Mouse (Mus musculus) midbrain, embryonic 14.5 days (tissue): ENCODE measurements around the gene Pth2. TPM values are rescaled to one million over a fixed set of nuclear protein-coding genes. Genes with fewer than 3 reads are reported as not detected.
"Not testable (repeated sequence)": the region's sequence is repeated elsewhere in the genome, so short reads cannot be mapped to it uniquely, and the experiment has no call there.

Experiments
- ATAC-seq: fragments of 200-750 bp; cut with Nextera tagmentation; 2 replicates; pipeline ENCODE4 v1.8.0; 2017; ENCODE audit warnings: moderate number of reproducible peaks, moderate library complexity; ENCODE audit not compliant: low FRiP score, low TSS enrichment
- DNase-seq: peaks from one replicate; pipeline ENCODE4 v3.0.0-alpha.2; 2015
- H3K27ac ChIP-seq: fragments of 300-500 bp; sonication (generic); replicated peaks from 2 replicates; pipeline ENCODE4 v1.5.1; 2014; ENCODE audit warnings: mild to moderate bottlenecking, low read depth, low read length, moderate library complexity
- H3K27me3 ChIP-seq: fragments of 300-500 bp; sonication (generic); 2 replicates; pipeline ENCODE4 v1.6.1; 2014; ENCODE audit warnings: low read length, control low read depth, mixed read lengths; ENCODE audit not compliant: control insufficient read depth, insufficient read depth
- H3K36me3 ChIP-seq: fragments of 300-500 bp; sonication (generic); 2 replicates; pipeline ENCODE4 v1.6.1; 2014; ENCODE audit warnings: low read length, control low read depth; ENCODE audit not compliant: control insufficient read depth, insufficient read depth
- H3K4me1 ChIP-seq: fragments of 300-500 bp; sonication (generic); 2 replicates; pipeline ENCODE4 v1.6.1; 2014; ENCODE audit warnings: mild to moderate bottlenecking, antibody characterized with exemption, low read length, control low read depth; ENCODE audit not compliant: control insufficient read depth, insufficient read depth
- H3K4me2 ChIP-seq: fragments of 300-500 bp; sonication (generic); 2 replicates; pipeline ENCODE4 v1.6.1; 2014; ENCODE audit warnings: mild to moderate bottlenecking, low read length, moderate library complexity
- H3K4me3 ChIP-seq: fragments of 300-500 bp; sonication (generic); replicated peaks from 2 replicates; pipeline ENCODE4 v1.5.1; 2014; ENCODE audit warnings: low read depth, low read length
- H3K9ac ChIP-seq: fragments of 300-500 bp; sonication (generic); replicated peaks from 2 replicates; pipeline ENCODE4 v1.6.1; 2014; ENCODE audit warnings: mild to moderate bottlenecking, low read length, moderate library complexity
- H3K9me3 ChIP-seq: fragments of 300-500 bp; sonication (generic); 2 replicates; pipeline ENCODE4 v1.6.1; 2016; ENCODE audit warnings: low read length, control low read depth, mixed read lengths; ENCODE audit not compliant: control insufficient read depth
- WGBS: fragments of 180-500 bp; shearing (Covaris S2); extraction: QIAGEN DNeasy Blood & Tissue Kit; methylation state at CpG from one replicate; pipeline ENCODE4 v1.1.7; 2014; 5-methylcytosine and 5-hydroxymethylcytosine counted together
- polyA plus RNA-seq: library from polyadenylated mRNA; unstranded; fragments of >200 nt; fragmentation: Nextera tagmentation; extraction: Ambion mirVana; gene quantifications from 2 replicates; pipeline ENCODE4 v1.2.1, GENCODE M21; 2014

Pth2 gene
- polyA plus RNA-seq, 1 experiment from 2014 or later = 0.68 TPM

DNA sequence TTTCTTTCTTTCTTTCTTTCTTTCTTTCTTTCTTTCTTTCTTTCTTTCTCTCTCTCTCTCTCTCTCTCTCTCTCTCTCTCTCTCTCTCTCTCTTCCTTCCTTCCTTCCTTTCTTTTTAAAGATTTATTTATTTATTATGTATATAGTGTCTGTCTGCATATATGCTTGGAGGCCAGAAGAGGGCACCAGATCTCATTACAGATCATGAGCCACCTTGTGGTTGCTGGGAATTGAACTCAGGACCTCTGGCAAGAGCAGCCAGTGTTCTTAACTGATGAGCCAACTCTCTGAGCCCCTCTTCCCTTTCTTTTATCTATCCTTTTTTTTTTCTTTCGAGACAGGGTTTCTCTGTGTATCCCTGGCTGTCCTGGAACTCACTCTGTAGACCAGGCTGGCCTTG, 7.0 kb upstream of the Pth2 start:
- not testable (repeated sequence) for H3K9me3 ChIP-seq, H3K4me1 ChIP-seq, H3K4me2 ChIP-seq, H3K36me3 ChIP-seq, H3K9ac ChIP-seq, H3K27ac ChIP-seq, H3K4me3 ChIP-seq, ATAC-seq, DNase-seq
- peaks cover 58% of the 10 kb centered on the region for H3K27me3 ChIP-seq
- WGBS = 68% methylated on average over 1 of the region's 1 CpGs

DNA sequence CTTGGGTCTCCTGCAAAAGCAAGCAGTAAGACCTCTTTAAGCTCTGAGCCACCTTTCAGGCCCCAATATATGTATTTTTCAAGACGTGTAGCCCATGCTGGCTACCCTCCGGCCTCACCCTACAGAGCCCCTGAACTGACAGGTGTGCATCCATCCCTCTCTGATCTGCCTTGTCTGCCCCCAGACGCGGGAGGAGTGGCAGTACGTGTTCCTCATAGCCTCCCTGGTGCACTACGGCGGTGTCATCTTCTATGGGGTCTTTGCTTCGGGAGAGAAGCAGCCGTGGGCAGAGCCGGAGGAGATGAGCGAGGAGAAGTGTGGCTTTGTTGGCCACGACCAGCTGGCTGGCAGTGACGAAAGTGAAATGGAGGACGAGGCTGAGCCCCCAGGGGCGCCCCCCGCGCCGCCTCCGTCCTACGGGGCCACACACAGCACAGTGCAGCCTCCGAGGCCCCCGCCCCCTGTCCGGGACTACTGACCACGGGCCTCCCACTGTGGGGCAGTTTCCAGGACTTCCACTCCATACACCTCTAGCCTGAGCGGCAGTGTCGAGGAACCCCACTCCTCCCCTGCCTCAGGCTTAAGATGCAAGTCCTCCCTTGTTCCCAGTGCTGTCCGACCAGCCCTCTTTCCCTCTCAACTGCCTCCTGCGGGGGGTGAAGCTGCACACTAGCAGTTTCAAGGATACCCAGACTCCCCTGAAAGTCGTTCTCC, 6.1 kb upstream of the Pth2 start:
- Histone ChIP-seq H3K4me1 (0 out of 2 replicates have a peak, but pooled peaks cover 3% of the 10 kb centered on the region), H3K4me3 (no peak overlapping the region; the same call in 1 of the 2 replicates), H3K27me3 (peaks cover 60% of the 10 kb centered on the region), H3K36me3 (no peaks in the 10 kb centered on the region), H3K4me2 (peak overlapping the region; percentile 10; the same call in 1 of the 2 replicates), H3K9me3 (no peaks in the 10 kb centered on the region), H3K9ac (no peak overlapping the region), H3K27ac (no peak overlapping the region)
- DNase-seq = peak; percentile 27
- 3% methylated on average over 28 of the region's 29 CpGs for WGBS
- ATAC-seq = no peak

DNA sequence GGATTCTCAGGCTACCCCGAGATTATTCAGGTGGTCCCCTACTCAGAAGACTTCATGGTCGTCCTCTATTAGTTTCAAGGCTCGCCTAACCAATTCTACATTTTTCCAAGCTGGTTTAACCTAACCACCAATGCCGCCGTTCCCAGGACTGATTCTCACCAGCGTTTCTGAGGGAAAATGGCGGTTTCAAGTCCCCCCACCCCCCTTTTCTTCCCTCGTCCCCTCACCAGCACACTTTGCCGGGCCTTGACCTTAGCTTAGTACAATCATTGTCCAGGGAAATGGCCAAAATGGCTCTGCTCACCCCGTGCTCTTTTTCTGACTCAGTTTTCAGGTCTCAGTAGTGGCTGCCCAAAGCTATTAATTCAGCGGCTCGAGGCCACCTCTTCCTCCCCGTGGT, 5.4 kb upstream of the Pth2 start:
- no peak overlapping the region for H3K4me2 ChIP-seq
- 0 out of 2 replicates have a peak, but pooled peaks cover 3% of the 10 kb centered on the region for H3K4me1 ChIP-seq
- ATAC-seq (no peak), DNase-seq (no peak)
- no peak overlapping the region for H3K4me3 ChIP-seq
- WGBS = 2% methylated on average over 13 of the region's 13 CpGs
- H3K27me3 ChIP-seq = peaks cover 67% of the 10 kb centered on the region
- no peaks in the 10 kb centered on the region for H3K36me3 ChIP-seq
- H3K9me3 ChIP-seq = no peaks in the 10 kb centered on the region
- no peak overlapping the region for H3K27ac ChIP-seq
- no peak overlapping the region for H3K9ac ChIP-seq

DNA sequence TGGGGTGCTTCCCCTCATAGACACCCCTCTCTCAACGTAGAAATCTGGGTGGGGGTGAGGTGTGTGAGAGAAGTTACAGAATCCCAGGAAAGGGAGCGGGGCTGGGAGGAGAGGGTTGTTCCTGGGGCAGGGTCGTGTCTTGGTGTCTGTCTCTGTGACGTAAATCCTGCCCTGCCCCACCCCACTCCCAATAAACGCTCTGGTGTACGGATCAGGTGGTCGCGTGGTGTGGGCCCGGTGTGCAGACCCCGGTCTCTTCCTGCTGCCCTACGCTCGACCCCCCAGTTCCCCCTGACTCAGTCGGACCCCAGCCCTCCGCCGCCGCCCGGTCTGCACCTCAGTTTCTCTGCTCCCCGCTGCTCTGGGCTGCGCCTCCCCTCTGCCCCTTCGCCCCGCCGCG, 4.9 kb upstream of the Pth2 start:
- Histone ChIP-seq H3K9ac (0 out of 2 replicates have a peak overlapping the region, but pooled peaks have one; percentile 21), H3K4me2 (peak overlapping the region; percentile 31), H3K4me1 (0 out of 2 replicates have a peak, but pooled peaks cover 3% of the 10 kb centered on the region), H3K36me3 (no peaks in the 10 kb centered on the region), H3K4me3 (peak overlapping the region; percentile 13; the same call in 1 of the 2 replicates), H3K9me3 (no peaks in the 10 kb centered on the region), H3K27ac (no peak overlapping the region), H3K27me3 (peaks cover 71% of the 10 kb centered on the region)
- ATAC-seq = no peak
- WGBS = 2% methylated on average over 23 of the region's 23 CpGs
- DNase-seq = no peak

DNA sequence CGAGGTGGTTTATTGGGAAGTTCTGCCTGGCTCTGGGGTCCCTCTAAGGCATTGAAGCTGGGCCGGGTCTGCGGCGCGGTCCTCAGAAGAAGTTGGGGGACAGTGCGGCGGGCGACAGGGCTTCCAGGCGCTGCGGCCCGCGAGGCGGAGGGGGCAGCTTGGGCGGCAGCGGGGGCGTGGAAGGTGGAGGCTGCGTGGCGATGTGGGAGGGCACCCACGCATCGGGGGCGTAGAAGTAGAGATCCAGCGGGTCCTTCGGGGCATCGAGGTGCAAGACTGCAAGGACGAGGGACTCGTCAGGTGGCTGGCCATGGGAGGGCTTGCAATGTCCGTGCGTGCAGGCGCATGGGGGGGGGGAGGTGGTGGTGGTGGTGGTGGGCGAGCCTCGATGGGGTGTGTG, 4.4 kb upstream of the Pth2 start:
- no peak for DNase-seq
- H3K27ac ChIP-seq = no peak overlapping the region
- peak overlapping the region; percentile 13; the same call in 1 of the 2 replicates for H3K4me3 ChIP-seq
- no peaks in the 10 kb centered on the region for H3K36me3 ChIP-seq
- 2% methylated on average over 31 of the region's 31 CpGs for WGBS
- H3K4me2 ChIP-seq = peak overlapping the region; percentile 31
- H3K4me1 ChIP-seq = 0 out of 2 replicates have a peak, but pooled peaks cover 4% of the 10 kb centered on the region
- H3K9ac ChIP-seq = 0 out of 2 replicates have a peak overlapping the region, but pooled peaks have one; percentile 21
- no peaks in the 10 kb centered on the region for H3K9me3 ChIP-seq
- peaks cover 75% of the 10 kb centered on the region for H3K27me3 ChIP-seq
- ATAC-seq = no peak

DNA sequence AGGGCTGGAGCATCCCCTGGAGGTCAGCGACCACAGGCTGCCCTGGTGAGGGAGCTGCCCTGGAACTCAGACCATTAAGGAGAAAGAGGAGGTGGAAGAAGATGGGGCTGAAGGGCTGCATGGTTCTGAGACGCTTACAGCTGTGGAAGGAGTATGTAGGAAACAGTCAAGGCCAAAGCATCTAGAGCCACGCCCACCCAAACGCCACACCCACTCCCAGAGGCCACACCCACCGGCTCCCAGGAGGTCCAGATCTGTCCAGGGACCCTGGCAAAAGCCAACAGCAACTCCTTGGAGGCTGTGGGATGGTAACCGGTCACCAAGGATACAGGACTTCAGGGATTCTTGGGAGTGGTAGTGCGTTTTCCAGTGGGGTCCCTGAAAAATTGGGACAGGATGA, 2.2 kb upstream of the Pth2 start:
- DNase-seq (no peak), ATAC-seq (no peak)
- Histone ChIP-seq H3K9me3 (no peaks in the 10 kb centered on the region), H3K36me3 (no peaks in the 10 kb centered on the region), H3K9ac (no peak overlapping the region), H3K4me3 (no peak overlapping the region), H3K4me2 (no peak overlapping the region), H3K27ac (no peak overlapping the region), H3K4me1 (0 out of 2 replicates have a peak, but pooled peaks cover 8% of the 10 kb centered on the region), H3K27me3 (peaks cover 97% of the 10 kb centered on the region)
- 28% methylated on average over 7 of the region's 7 CpGs for WGBS

DNA sequence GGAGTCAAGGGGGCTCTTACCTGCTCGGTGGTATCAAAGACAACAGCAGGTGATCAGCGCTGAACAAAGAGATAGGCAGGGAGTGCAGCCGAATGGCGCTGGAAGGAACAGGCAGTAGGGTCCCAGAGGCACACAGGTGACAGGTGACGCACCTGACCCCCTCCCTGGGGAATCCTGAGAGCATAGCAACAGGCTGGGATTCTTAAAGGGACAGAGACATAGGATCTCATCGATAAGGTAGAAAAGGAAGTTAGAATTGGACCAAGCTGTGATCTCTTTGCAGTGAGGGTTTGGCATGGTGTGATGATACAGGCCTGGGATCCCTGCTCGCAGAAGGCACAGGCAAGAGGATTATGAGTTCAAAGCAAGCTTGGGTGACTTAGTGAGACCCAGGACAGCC, 1.3 kb upstream of the Pth2 start, which contains the start of gene Gfy:
Gfy (minus strand) TSS at position 101 of the 400 bp plus-strand sequence.
- Histone ChIP-seq H3K4me1 (0 out of 2 replicates have a peak, but pooled peaks cover 8% of the 10 kb centered on the region), H3K4me2 (no peak within 1 kb of the TSS), H3K36me3 (no peaks in the 10 kb centered on the region), H3K27ac (no peak within 1 kb of the TSS), H3K4me3 (no peak within 1 kb of the TSS), H3K9me3 (no peaks in the 10 kb centered on the region), H3K9ac (no peak within 1 kb of the TSS), H3K27me3 (peaks cover 99% of the 10 kb centered on the region)
- ATAC-seq (no peak), DNase-seq (no peak)
- WGBS = 26% methylated on average over 7 of the region's 7 CpGs

DNA sequence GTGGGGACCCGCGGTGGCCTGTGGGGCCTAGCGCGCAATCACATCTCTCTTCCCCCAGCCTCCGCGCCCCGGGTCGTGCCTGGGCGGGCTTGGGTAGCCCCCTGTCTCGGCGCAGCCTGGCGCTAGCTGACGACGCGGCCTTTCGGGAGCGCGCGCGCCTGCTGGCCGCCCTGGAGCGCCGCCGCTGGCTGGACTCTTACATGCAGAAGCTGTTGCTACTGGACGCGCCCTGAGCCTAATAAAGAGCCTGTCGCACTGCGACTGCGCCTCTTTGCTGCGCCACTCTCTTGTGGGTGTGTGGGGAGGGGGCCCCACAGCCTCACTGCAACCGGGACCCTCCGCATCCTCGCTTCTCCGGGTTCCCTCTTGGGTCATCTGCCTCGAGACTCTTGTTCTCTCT, 745 bp downstream of the Pth2 start:
- no peak for ATAC-seq

More for the DNA sequence above, 745 bp downstream of the Pth2 start:
- peak overlapping the region; percentile 25 for H3K4me3 ChIP-seq
- H3K9ac ChIP-seq = peak overlapping the region; percentile 23; the same call in 1 of the 2 replicates
- no peaks in the 10 kb centered on the region for H3K36me3 ChIP-seq
- 0 out of 2 replicates have a peak, but pooled peaks cover 5% of the 10 kb centered on the region for H3K4me1 ChIP-seq
- no peaks in the 10 kb centered on the region for H3K9me3 ChIP-seq
- peaks cover 81% of the 10 kb centered on the region for H3K27me3 ChIP-seq
- WGBS = 4% methylated on average over 35 of the region's 35 CpGs
- H3K4me2 ChIP-seq = peak overlapping the region; percentile 50
- peak; percentile 47 for DNase-seq
- no peak overlapping the region for H3K27ac ChIP-seq
